9 mouse cellular contexts compared by ENCODE assay signal in the genomic region with DNA sequence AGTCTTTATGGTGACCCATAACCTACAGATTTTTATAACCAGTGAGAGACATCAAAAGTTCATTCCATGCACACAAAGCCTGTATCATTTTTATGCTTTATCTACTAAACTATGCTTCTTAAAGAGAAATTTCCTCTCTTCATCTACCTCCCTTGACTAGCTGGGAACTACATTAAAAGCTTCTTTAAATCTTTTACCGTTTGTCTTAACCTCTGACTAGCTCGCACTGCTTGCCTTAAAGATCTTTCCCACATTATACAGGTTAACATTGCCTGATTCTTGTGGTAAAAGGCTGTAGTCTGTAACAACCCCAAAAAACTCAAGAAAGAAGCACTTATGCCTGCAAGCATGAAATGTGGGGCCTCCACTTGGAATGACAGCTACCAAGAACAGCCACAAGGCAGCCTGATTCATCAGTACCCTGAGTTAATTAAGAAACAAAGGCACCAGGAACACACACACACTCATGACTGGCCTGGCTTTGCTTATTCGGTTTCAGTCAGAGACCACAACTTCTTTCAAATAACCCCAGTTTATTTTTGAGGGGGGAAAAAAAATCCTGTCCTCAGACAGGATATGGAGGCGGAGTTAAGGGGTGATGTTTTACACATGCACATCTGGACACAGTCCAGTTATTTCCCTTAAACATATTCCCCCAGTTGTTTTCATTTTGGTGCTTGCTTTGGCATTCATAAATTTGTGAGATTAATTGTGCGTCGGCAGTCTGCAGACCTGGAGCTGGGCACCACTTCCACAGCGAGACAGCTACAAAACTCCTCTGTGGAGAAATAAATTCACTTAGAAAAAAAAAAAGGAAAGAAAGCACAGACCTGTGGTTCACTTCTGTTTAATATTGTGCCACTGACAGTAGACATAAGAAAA.
DNase-seq lines count a peak whose midpoint lies in the region; ATAC-seq lines count a peak whose summit lies in the region.
"Had no signal": no experiment of that assay in that cellular context is flagged by ENCODE, and none has a peak within 500 bp of the region (broad histone marks: within the 10 kb centered on the region; RNA-seq: fewer than 3 reads in every experiment).

No protein-coding gene starts in this region.

- no peaks in the 10 kb centered on the region for H3K9me3 ChIP-seq in kidney, embryonic 14.5 days (ENCODE audit: control insufficient read depth, low read length)
- H3K9me3 ChIP-seq in liver, embryonic 13.5 days (replicated peaks), result no peaks in the 10 kb centered on the region
- H3K9me3 ChIP-seq: megakaryocyte, embryonic 14.5 days had no signal

- WGBS in kidney, embryonic 14.5 days, result 25% methylated on average over 7 of the region's 7 CpGs
- 55% methylated on average over 7 of the region's 7 CpGs for WGBS in liver, embryonic 13.5 days (ENCODE audit: insufficient replicate concordance)

- no peaks in the 10 kb centered on the region for H3K36me3 ChIP-seq in kidney, embryonic 14.5 days (ENCODE audit: control insufficient read depth, insufficient read depth, low read length)
- no peaks in the 10 kb centered on the region for H3K36me3 ChIP-seq in liver, embryonic 13.5 days

- H3K27me3 ChIP-seq in kidney, embryonic 14.5 days (ENCODE audit: control insufficient read depth, insufficient read depth, low read length), result no peaks in the 10 kb centered on the region
- no peaks in the 10 kb centered on the region for H3K27me3 ChIP-seq in liver, embryonic 13.5 days
- H3K27me3 ChIP-seq: megakaryocyte, embryonic 14.5 days had no signal

- no peak for DNase-seq in kidney, postnatal 36 days
- peak; percentile 42 to 50 for DNase-seq in heart, postnatal 10 days
- no peak for DNase-seq in liver, embryonic 13.5 days
- no peak for DNase-seq in spleen, adult 18-20 months
- no peak for DNase-seq in layer of hippocampus, adult 9-10 months (ENCODE audit: low spot score)
- no peak for DNase-seq in testis, postnatal 14 days (ENCODE audit: low spot score)

- ATAC-seq in kidney, embryonic 14.5 days (ENCODE audit: low FRiP score, low TSS enrichment), result peak; percentile 68
- no peak for ATAC-seq in liver, embryonic 13.5 days (ENCODE audit: low read depth)

- no peak overlapping the region for H3K4me3 ChIP-seq in kidney, embryonic 14.5 days (ENCODE audit: low read length)
- H3K4me3 ChIP-seq in brown adipose tissue, adult 24 weeks (ENCODE audit: insufficient read depth, low read depth, low read length), result no peak overlapping the region
- H3K4me3 ChIP-seq in liver, embryonic 13.5 days (replicated peaks), result no peak overlapping the region
- H3K4me3 ChIP-seq: megakaryocyte, embryonic 14.5 days had no signal

- H3K27ac ChIP-seq in kidney, embryonic 14.5 days (ENCODE audit: low read depth, low read length), result peak overlapping the region; percentile 93
- 0 out of 2 replicates have a peak overlapping the region, but pooled peaks have one; percentile 24 for H3K27ac ChIP-seq in brown adipose tissue, adult 24 weeks (replicated peaks; ENCODE audit: low read depth, low read length)
- peak overlapping the region; percentile 42; the same call in 1 of the 2 replicates for H3K27ac ChIP-seq in liver, embryonic 13.5 days

- no peak overlapping the region; the same call in 1 of the 2 replicates for H3K9ac ChIP-seq in kidney, embryonic 14.5 days (ENCODE audit: low read depth, low read length)
- no peak overlapping the region for H3K9ac ChIP-seq in liver, embryonic 13.5 days

- intact Hi-C loops in heart, postnatal 10 days (cut with DNase I), result loop anchor here (2.0 kb wide), 1 partner anchor 30 kb away; no protein-coding TSS in a partner anchor

- peaks cover 43% of the 10 kb centered on the region for H3K4me1 ChIP-seq in kidney, embryonic 14.5 days (ENCODE audit: control insufficient read depth, insufficient read depth, low read length)
- peaks cover 15% of the 10 kb centered on the region for H3K4me1 ChIP-seq in brown adipose tissue, adult 24 weeks (ENCODE audit: control insufficient read depth, insufficient read depth, insufficient read length, low read length)
- no peaks in the 10 kb centered on the region for H3K4me1 ChIP-seq in liver, embryonic 13.5 days (replicated peaks)

- 0 out of 2 replicates have a peak overlapping the region, but pooled peaks have one; percentile 13 for H3K4me2 ChIP-seq in kidney, embryonic 14.5 days (replicated peaks; ENCODE audit: low read depth, low read length)
- no peak overlapping the region for H3K4me2 ChIP-seq in liver, embryonic 13.5 days

Comparison
In these comparisons a context has a peak if more than half of its experiments do, and no peak if none do; other contexts are left out.
1. H3K27ac ChIP-seq: peak in every context shown above with its lines; median percentile 93 in kidney, embryonic 14.5 days; 42 in liver, embryonic 13.5 days; 24 in brown adipose tissue, adult 24 weeks.
2. DNase-seq: peak in heart, postnatal 10 days (2 of 2); none in kidney, postnatal 36 days (0 of 2), liver, embryonic 13.5 days (single experiment), spleen, adult 18-20 months (0 of 2), layer of hippocampus, adult 9-10 months (single experiment) and testis, postnatal 14 days (single experiment).